Mouse (Mus musculus) myocyte (in vitro differentiated cells): Measurements from ENCODE around the gene Cct5. TPM values are rescaled to one million over a fixed set of nuclear protein-coding genes. Genes with fewer than 3 reads are reported as not detected.
"Not testable (repeated sequence)": the region's sequence is repeated elsewhere in the genome, so short reads cannot be mapped to it uniquely, and the experiment has no call there.

ENCODE experiments used
- H3K27me3 ChIP-seq: one replicate; pipeline ENCODE4 v1.6.1; 2011; ENCODE audit not compliant: control insufficient read depth, insufficient read depth, insufficient read length
- H3K36me3 ChIP-seq: one replicate; pipeline ENCODE4 v1.6.1; 2011; ENCODE audit not compliant: control insufficient read depth, insufficient read depth
- H3K4me2 ChIP-seq: one replicate; pipeline ENCODE4 v1.6.1; 2011; ENCODE audit warnings: low read depth, control low read depth
- H3K4me3 ChIP-seq: one replicate; pipeline ENCODE4 v1.5.1; 2011; ENCODE audit warnings: mild to moderate bottlenecking, control low read depth, moderate library complexity
- H3K79me2 ChIP-seq: one replicate; pipeline ENCODE4 v1.6.1; 2011; ENCODE audit not compliant: control insufficient read depth, insufficient read depth
- H3ac ChIP-seq: one replicate; pipeline ENCODE4 v1.6.1; 2011; ENCODE audit not compliant: control insufficient read depth, insufficient read length
- CEBPB ChIP-seq: IDR thresholded peaks from 2 replicates; pipeline ENCODE4 v1.6.1; 2011; ENCODE audit warnings: mild to moderate bottlenecking, moderate library complexity; ENCODE audit not compliant: poor library complexity, insufficient read depth, severe bottlenecking
- E2F4 ChIP-seq: IDR thresholded peaks from one replicate; pipeline ENCODE4 v1.6.1; 2011; ENCODE audit warnings: mild to moderate bottlenecking, control low read depth, moderate library complexity; ENCODE audit not compliant: insufficient read depth
- MAX ChIP-seq: IDR thresholded peaks from one replicate; pipeline ENCODE4 v1.6.1; 2011; ENCODE audit warnings: low read depth, mild to moderate bottlenecking, control low read depth
- MYOD1 ChIP-seq, 3 experiments: IDR thresholded peaks; one replicate each; pipeline ENCODE4 v1.6.1; 2011; ENCODE audit warnings: control low read depth in 2 of 3, low read depth in 2 of 3, mild to moderate bottlenecking in 2 of 3, moderate library complexity in 1 of 3; ENCODE audit not compliant: insufficient read length in 2 of 3, control insufficient read depth in 1 of 3
- MYOG ChIP-seq, 3 experiments: IDR thresholded peaks; one replicate each; pipeline ENCODE4 v1.6.1; 2011; ENCODE audit warnings: control low read depth in 2 of 3, low read depth in 2 of 3, mild to moderate bottlenecking in 2 of 3; ENCODE audit not compliant: insufficient read length in 2 of 3, control insufficient read depth in 1 of 3, insufficient read depth in 1 of 3
- POLR2A ChIP-seq: IDR thresholded peaks from one replicate; pipeline ENCODE4 v1.6.1; 2011; ENCODE audit warnings: low read depth, mild to moderate bottlenecking, control low read depth, moderate library complexity; ENCODE audit not compliant: insufficient read length
- POLR2AphosphoS2 ChIP-seq: IDR thresholded peaks from one replicate; pipeline ENCODE4 v1.6.1; 2011; ENCODE audit warnings: low read depth, control low read depth; ENCODE audit not compliant: insufficient read length
- REST ChIP-seq: IDR thresholded peaks from one replicate; pipeline ENCODE4 v1.6.1; 2011; ENCODE audit warnings: mild to moderate bottlenecking, control low read depth, moderate library complexity; ENCODE audit not compliant: insufficient read depth, insufficient read length
- SRF ChIP-seq: IDR thresholded peaks from one replicate; pipeline ENCODE4 v1.6.1; 2011; ENCODE audit warnings: low read depth; ENCODE audit not compliant: control insufficient read depth, insufficient read length
- TCF12 ChIP-seq: IDR thresholded peaks from one replicate; pipeline ENCODE4 v1.6.1; 2011; ENCODE audit warnings: mild to moderate bottlenecking, control low read depth; ENCODE audit not compliant: poor library complexity, insufficient read depth, severe bottlenecking
- TCF3 ChIP-seq: IDR thresholded peaks from one replicate; pipeline ENCODE4 v1.6.1; 2011; ENCODE audit warnings: low read depth, control low read depth; ENCODE audit not compliant: insufficient read length
- USF1 ChIP-seq: IDR thresholded peaks from one replicate; pipeline ENCODE4 v1.6.1; 2011; ENCODE audit warnings: low read depth, mild to moderate bottlenecking, control low read depth, moderate library complexity
- polyA plus RNA-seq: library from polyadenylated mRNA; unstranded; fragments of >200 nt; fragmentation: generic; extraction: Trizol; gene quantifications from one replicate; pipeline ENCODE4 v1.2.1, GENCODE M21; 2012; ENCODE audit warnings: missing spikeins

The Cct5 gene
- polyA plus RNA-seq, 1 experiment: 521 TPM

DNA sequence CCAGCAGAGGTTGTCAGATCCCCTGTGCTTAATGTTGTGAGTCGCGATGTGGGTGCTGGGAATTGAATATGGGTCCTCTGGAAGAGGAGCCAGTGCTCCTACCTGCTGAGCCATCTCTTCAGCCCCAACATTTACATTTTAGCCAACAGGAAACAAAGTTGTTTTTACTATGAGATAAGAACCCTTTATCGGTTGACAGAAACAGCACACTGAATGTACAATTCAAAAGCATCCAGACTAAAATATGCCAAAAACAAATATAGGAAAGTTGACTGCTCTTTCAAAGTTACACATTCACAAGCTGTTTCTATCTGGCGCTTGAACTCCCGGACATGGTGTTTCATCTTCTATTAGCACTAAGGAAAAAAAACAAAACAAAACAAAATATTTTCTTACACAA lies 15.5 kb downstream of the Cct5 start:
- no peak for TF ChIP-seq MYOD1 (IDR thresholded peaks at IDR 0.05; ENCODE audit: control insufficient read depth in 1 of 3, insufficient read length in 2 of 3, low read depth in 2 of 3)
- TF ChIP-seq POLR2A: no peak
- TF ChIP-seq USF1: no peak
- TF ChIP-seq POLR2AphosphoS2: no peak
- TF ChIP-seq TCF3: no peak
- TF ChIP-seq TCF12: no peak
- no peak for TF ChIP-seq REST
- TF ChIP-seq CEBPB: no peak
- no peak for TF ChIP-seq SRF
- no peak for TF ChIP-seq MAX
- TF ChIP-seq E2F4: no peak
- TF ChIP-seq MYOG (IDR thresholded peaks at IDR 0.05; ENCODE audit: control insufficient read depth in 1 of 3, insufficient read depth in 1 of 3, insufficient read length in 2 of 3, low read depth in 2 of 3): no peak
- H3K4me2 ChIP-seq: no peak overlapping the region

DNA sequence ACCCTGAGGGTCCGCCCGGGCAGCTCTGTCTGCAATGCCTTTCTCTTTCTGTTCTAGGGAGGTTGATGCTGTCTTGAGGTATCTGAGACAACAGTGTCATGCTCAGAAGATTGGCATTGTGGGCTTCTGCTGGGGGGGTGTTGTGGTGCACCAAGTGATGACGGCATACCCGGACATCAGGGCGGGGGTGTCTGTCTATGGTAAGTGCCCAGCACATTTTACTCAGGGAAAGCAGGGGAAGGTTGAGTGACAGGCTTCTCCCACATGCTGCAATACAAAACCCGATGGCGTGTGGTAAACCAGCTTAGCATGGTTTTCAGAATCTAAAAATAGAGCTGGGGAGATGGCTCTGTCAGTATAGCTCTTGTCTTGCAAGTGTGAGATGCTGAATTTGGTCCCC lies 16.4 kb downstream of the Cct5 start:
- peak overlapping the region; percentile 13 for H3K4me2 ChIP-seq
- no peak overlapping the region for H3ac ChIP-seq
- peaks cover 14% of the 10 kb centered on the region for H3K36me3 ChIP-seq
- peak in 1 of 3 experiments; percentile 21 for TF ChIP-seq MYOD1 (IDR thresholded peaks at IDR 0.05; ENCODE audit: control insufficient read depth in 1 of 3, insufficient read length in 2 of 3, low read depth in 2 of 3)
- TF ChIP-seq POLR2A: no peak
- no peaks in the 10 kb centered on the region for H3K79me2 ChIP-seq
- no peaks in the 10 kb centered on the region for H3K27me3 ChIP-seq
- H3K4me3 ChIP-seq: no peak overlapping the region

More for the DNA sequence above, 15.5 kb downstream of the Cct5 start:
- no peaks in the 10 kb centered on the region for H3K27me3 ChIP-seq
- no peaks in the 10 kb centered on the region for H3K79me2 ChIP-seq
- no peak overlapping the region for H3K4me3 ChIP-seq
- H3ac ChIP-seq: no peak overlapping the region
- H3K36me3 ChIP-seq: peaks cover 22% of the 10 kb centered on the region

DNA sequence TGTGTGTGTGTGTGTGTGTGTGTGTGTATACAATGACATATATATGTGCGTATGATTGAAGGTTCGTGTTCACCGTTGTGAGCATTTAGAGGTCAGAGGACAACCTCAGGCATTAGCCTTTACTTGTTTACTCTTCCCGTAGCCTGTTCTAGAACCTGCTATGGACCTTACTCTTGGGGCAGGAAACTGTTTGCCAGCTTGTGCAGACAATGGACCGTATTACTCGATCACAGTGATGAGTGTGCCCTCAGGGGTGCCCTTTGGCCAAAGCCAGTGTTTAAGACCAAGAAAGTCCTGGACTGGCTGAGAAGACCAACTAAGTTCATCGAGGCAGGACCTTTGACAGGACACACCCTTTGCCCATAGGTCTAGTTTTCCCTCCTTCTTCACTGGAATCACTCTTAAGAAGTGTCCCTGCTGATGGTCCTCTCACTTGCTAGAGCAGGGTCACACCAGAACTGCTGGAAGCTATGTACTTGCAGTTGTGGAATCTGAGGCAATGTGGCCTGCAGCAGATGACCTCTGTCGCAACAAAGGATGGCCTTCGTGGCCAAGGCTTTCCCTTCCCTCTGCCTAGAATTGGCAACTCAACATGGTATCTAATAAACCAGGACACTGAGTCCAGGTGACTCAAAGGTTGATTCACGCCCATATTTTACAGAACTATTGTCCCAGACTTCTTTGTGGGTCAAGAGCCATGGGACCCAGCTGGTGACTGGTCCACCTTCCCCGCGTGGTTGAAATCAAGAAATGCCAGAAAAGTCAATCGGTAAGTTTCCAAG lies 18.1 kb downstream of the Cct5 start:
- Histone ChIP-seq H3K4me3 (no peak overlapping the region), H3ac (no peak overlapping the region), H3K27me3 (no peaks in the 10 kb centered on the region), H3K36me3 (no peaks in the 10 kb centered on the region), H3K4me2 (no peak overlapping the region), H3K79me2 (no peaks in the 10 kb centered on the region)
- TF ChIP-seq POLR2AphosphoS2 (no peak), REST (no peak), MAX (no peak), MYOG (IDR thresholded peaks at IDR 0.05; ENCODE audit: control insufficient read depth in 1 of 3, insufficient read depth in 1 of 3, insufficient read length in 2 of 3, low read depth in 2 of 3) (no peak), TCF12 (no peak), TCF3 (no peak), E2F4 (no peak), CEBPB (no peak), SRF (no peak), POLR2A (no peak), USF1 (no peak), MYOD1 (IDR thresholded peaks at IDR 0.05; ENCODE audit: control insufficient read depth in 1 of 3, insufficient read length in 2 of 3, low read depth in 2 of 3) (no peak)

DNA sequence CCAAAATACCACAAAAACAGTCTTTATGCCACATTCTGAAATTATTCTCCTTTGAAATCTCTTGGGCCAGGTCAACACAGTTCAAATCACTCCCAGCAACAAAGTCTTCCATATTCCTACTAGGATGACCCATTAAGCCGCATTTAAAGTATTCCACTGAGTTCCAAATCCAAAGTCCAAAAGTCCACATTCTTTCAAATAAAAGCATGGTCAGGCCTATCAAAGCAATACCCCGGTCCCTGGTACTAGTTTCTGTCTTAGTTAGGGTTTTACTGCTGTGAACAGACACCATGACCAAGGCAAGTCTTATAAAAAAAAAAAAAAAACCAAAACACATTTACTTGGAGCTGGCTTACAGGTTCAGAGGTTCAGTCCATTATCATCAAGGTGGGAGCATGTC lies 20.5 kb downstream of the Cct5 start:
- not testable (repeated sequence) for H3K4me3 ChIP-seq, H3K4me2 ChIP-seq, H3K27me3 ChIP-seq, H3K79me2 ChIP-seq, H3K36me3 ChIP-seq, H3ac ChIP-seq

DNA sequence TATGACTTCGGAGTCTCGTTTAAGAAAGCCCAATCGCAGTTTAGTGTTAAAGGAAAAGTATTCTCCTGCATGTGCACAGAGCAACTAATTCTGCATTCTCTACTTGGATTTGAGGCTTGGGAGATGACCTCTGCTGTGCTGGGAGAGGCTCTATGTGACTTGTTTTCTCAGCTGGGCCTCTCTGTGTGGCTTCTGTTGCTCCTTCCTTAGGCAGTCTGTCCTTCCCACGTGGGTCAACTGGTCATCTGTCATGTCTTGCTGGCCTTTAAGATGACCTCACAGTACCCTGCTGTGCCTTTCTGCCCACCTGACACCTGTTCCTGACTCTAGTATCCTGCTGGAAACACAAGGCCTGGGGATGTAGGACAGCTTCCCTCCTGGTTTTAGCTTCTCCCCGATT lies 25.5 kb downstream of the Cct5 start:
- TF ChIP-seq MYOD1 (IDR thresholded peaks at IDR 0.05; ENCODE audit: control insufficient read depth in 1 of 3, insufficient read length in 2 of 3, low read depth in 2 of 3): no peak
- TF ChIP-seq USF1: no peak
- no peak for TF ChIP-seq POLR2AphosphoS2
- no peak for TF ChIP-seq CEBPB
- TF ChIP-seq SRF: no peak
- TF ChIP-seq E2F4: no peak
- no peak for TF ChIP-seq TCF3
- no peak for TF ChIP-seq REST
- no peak for TF ChIP-seq MAX
- no peak for TF ChIP-seq TCF12
- Histone ChIP-seq H3ac (no peak overlapping the region), H3K36me3 (no peaks in the 10 kb centered on the region), H3K79me2 (no peaks in the 10 kb centered on the region), H3K4me2 (no peak overlapping the region), H3K4me3 (no peak overlapping the region), H3K27me3 (no peaks in the 10 kb centered on the region)
